Mouse (Mus musculus) myocyte (in vitro differentiated cells): ENCODE data around the gene Foxn4.

Experiments used
- CEBPB ChIP-seq: IDR thresholded peaks from 2 replicates; pipeline ENCODE4 v1.6.1; 2011; ENCODE audit warnings: mild to moderate bottlenecking, moderate library complexity; ENCODE audit not compliant: poor library complexity, insufficient read depth, severe bottlenecking
- E2F4 ChIP-seq: IDR thresholded peaks from one replicate; pipeline ENCODE4 v1.6.1; 2011; ENCODE audit warnings: mild to moderate bottlenecking, control low read depth, moderate library complexity; ENCODE audit not compliant: insufficient read depth
- MAX ChIP-seq: IDR thresholded peaks from one replicate; pipeline ENCODE4 v1.6.1; 2011; ENCODE audit warnings: low read depth, mild to moderate bottlenecking, control low read depth
- POLR2A ChIP-seq: IDR thresholded peaks from one replicate; pipeline ENCODE4 v1.6.1; 2011; ENCODE audit warnings: low read depth, mild to moderate bottlenecking, control low read depth, moderate library complexity; ENCODE audit not compliant: insufficient read length
- REST ChIP-seq: IDR thresholded peaks from one replicate; pipeline ENCODE4 v1.6.1; 2011; ENCODE audit warnings: mild to moderate bottlenecking, control low read depth, moderate library complexity; ENCODE audit not compliant: insufficient read depth, insufficient read length
- TCF12 ChIP-seq: IDR thresholded peaks from one replicate; pipeline ENCODE4 v1.6.1; 2011; ENCODE audit warnings: mild to moderate bottlenecking, control low read depth; ENCODE audit not compliant: poor library complexity, insufficient read depth, severe bottlenecking
- USF1 ChIP-seq: IDR thresholded peaks from one replicate; pipeline ENCODE4 v1.6.1; 2011; ENCODE audit warnings: low read depth, mild to moderate bottlenecking, control low read depth, moderate library complexity

GRCm38 (mm10) chr5:114299883-114300610, 26.4 kb upstream of the Foxn4 start:
- no peak for TF ChIP-seq TCF12
- no peak for TF ChIP-seq E2F4
- no peak for TF ChIP-seq POLR2A
- TF ChIP-seq MAX, result no peak
- no peak for TF ChIP-seq CEBPB
- TF ChIP-seq USF1, result no peak
- no peak for TF ChIP-seq REST
